Mouse (Mus musculus) heart, embryonic 16.5 days (tissue): ENCODE data around the gene Sema4c. TPM values are rescaled to one million over a fixed set of nuclear protein-coding genes. Genes with fewer than 3 reads are reported as not detected.

Experiments
- ATAC-seq: fragments of 200-750 bp; cut with Nextera tagmentation; replicated peaks from 2 replicates; pipeline ENCODE4 v1.8.0; 2017; ENCODE audit warnings: moderate number of reproducible peaks; ENCODE audit not compliant: insufficient read depth, low FRiP score; ENCODE audit errors: extremely low read depth
- H3K27ac ChIP-seq: fragments of 300-500 bp; sonication (generic); 2 replicates; pipeline ENCODE4 v1.5.1; 2014; ENCODE audit warnings: mild to moderate bottlenecking, low read length, control low read depth, moderate library complexity
- H3K27me3 ChIP-seq: fragments of 300-500 bp; sonication (generic); 2 replicates; pipeline ENCODE4 v1.6.1; 2014; ENCODE audit warnings: low read length, mixed read lengths; ENCODE audit not compliant: control insufficient read depth, insufficient read depth
- H3K36me3 ChIP-seq: fragments of 300-500 bp; sonication (generic); 2 replicates; pipeline ENCODE4 v1.6.1; 2014; ENCODE audit not compliant: control insufficient read depth, insufficient read depth
- H3K4me1 ChIP-seq: fragments of 300-500 bp; sonication (generic); 2 replicates; pipeline ENCODE4 v1.6.1; 2014; ENCODE audit warnings: low read length, mixed read lengths; ENCODE audit not compliant: control insufficient read depth, insufficient read depth
- H3K4me2 ChIP-seq: fragments of 300-500 bp; sonication (generic); 2 replicates; pipeline ENCODE4 v1.6.1; 2014; ENCODE audit warnings: low read depth, mild to moderate bottlenecking, control low read depth, low read length
- H3K4me3 ChIP-seq: fragments of 300-500 bp; sonication (generic); 2 replicates; pipeline ENCODE4 v1.5.1; 2014; ENCODE audit warnings: mild to moderate bottlenecking, control low read depth, low read length
- H3K9ac ChIP-seq: fragments of 300-500 bp; sonication (generic); 2 replicates; pipeline ENCODE4 v1.6.1; 2014; ENCODE audit warnings: low read length, control low read depth
- H3K9me3 ChIP-seq: fragments of 300-500 bp; sonication (generic); replicated peaks from 2 replicates; pipeline ENCODE4 v1.6.1; 2016; ENCODE audit warnings: low read length; ENCODE audit not compliant: control insufficient read depth
- WGBS: fragments of 180-500 bp; shearing (Covaris S2); extraction: QIAGEN DNeasy Blood & Tissue Kit; methylation state at CpG from one replicate; pipeline ENCODE4 v1.1.7; 2014; 5-methylcytosine and 5-hydroxymethylcytosine counted together
- polyA plus RNA-seq: library from polyadenylated mRNA; unstranded; fragments of >200 nt; fragmentation: Nextera tagmentation; extraction: Ambion mirVana; gene quantifications from 2 replicates; pipeline ENCODE4 v1.2.1, GENCODE M21; 2015

Gene Sema4c
- polyA plus RNA-seq, 1 experiment from 2014 or later, result 7.8 TPM

GRCm38 (mm10) chr1:36572140-36572700 lies 14.1 kb upstream of the Sema4c start:
- peaks cover 31% of the 10 kb centered on the region for H3K4me1 ChIP-seq
- H3K27ac ChIP-seq, result peak overlapping the region; percentile 16; the same call in 1 of the 2 replicates
- no peaks in the 10 kb centered on the region for H3K36me3 ChIP-seq
- 0 out of 2 replicates have a peak overlapping the region, but pooled peaks have one; percentile 3 for H3K9ac ChIP-seq
- H3K27me3 ChIP-seq, result no peaks in the 10 kb centered on the region
- no peak overlapping the region for H3K4me3 ChIP-seq
- ATAC-seq, result no peak
- WGBS, result 73% methylated on average over 2 of the region's 2 CpGs
- H3K4me2 ChIP-seq, result no peak overlapping the region
- H3K9me3 ChIP-seq, result no peaks in the 10 kb centered on the region

- H3K9ac ChIP-seq, result 0 out of 2 replicates have a peak overlapping the region, but pooled peaks have one; percentile 3
- H3K4me2 ChIP-seq, result no peak overlapping the region
- WGBS, result 32% methylated on average over 6 of the region's 6 CpGs
Observed at GRCm38 (mm10) chr1:36571627-36572026, 13.5 kb upstream of the Sema4c start.

DNA sequence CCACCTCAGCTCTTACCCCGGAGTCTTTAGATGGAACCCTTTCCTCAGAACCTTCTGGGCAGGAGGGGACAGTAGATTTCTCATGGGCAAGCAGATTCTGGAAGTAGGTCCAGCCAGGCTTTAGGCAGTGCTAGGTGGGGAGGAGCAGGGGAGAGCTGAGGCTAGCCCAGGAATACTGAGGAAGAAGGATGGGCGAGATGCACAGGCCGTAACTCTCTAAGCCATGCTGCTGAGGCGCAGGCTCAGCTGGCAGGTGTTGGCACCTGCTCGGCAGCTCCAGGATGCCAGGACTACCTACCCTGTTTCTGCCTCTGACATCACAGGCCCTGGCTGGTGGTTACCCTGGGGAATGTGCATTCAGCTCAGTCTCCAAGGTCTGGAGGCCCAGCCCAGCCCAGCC lies 12.2 kb upstream of the Sema4c start:
- WGBS, result 90% methylated on average over 5 of the region's 5 CpGs
- H3K4me1 ChIP-seq, result peaks cover 29% of the 10 kb centered on the region
- no peak overlapping the region for H3K4me2 ChIP-seq
- 0 out of 2 replicates have a peak overlapping the region, but pooled peaks have one; percentile 5 for H3K27ac ChIP-seq
- no peaks in the 10 kb centered on the region for H3K27me3 ChIP-seq
- no peak overlapping the region for H3K4me3 ChIP-seq
- ATAC-seq, result no peak
- H3K9ac ChIP-seq, result no peak overlapping the region
- no peaks in the 10 kb centered on the region for H3K9me3 ChIP-seq
- H3K36me3 ChIP-seq, result no peaks in the 10 kb centered on the region

More at GRCm38 (mm10) chr1:36571627-36572026, 13.5 kb upstream of the Sema4c start:
- Histone ChIP-seq H3K9me3 (no peaks in the 10 kb centered on the region), H3K4me1 (peaks cover 31% of the 10 kb centered on the region), H3K27ac (peak overlapping the region; percentile 7; the same call in 1 of the 2 replicates), H3K4me3 (no peak overlapping the region), H3K27me3 (no peaks in the 10 kb centered on the region), H3K36me3 (no peaks in the 10 kb centered on the region)
- no peak for ATAC-seq

GRCm38 (mm10) chr1:36569694-36570276 lies 11.6 kb upstream of the Sema4c start:
- peak overlapping the region; percentile 5; the same call in 1 of the 2 replicates for H3K27ac ChIP-seq
- peaks cover 29% of the 10 kb centered on the region for H3K4me1 ChIP-seq
- no peaks in the 10 kb centered on the region for H3K9me3 ChIP-seq
- H3K27me3 ChIP-seq, result no peaks in the 10 kb centered on the region
- no peak overlapping the region for H3K4me2 ChIP-seq
- 50% methylated on average over 7 of the region's 7 CpGs for WGBS
- no peak overlapping the region for H3K9ac ChIP-seq
- H3K36me3 ChIP-seq, result no peaks in the 10 kb centered on the region
- H3K4me3 ChIP-seq, result no peak overlapping the region
- ATAC-seq, result no peak

GRCm38 (mm10) chr1:36568776-36569175 lies 10.6 kb upstream of the Sema4c start:
- Histone ChIP-seq H3K27ac (peak overlapping the region; percentile 46), H3K4me3 (no peak overlapping the region), H3K36me3 (no peaks in the 10 kb centered on the region), H3K4me1 (peaks cover 29% of the 10 kb centered on the region), H3K9me3 (no peaks in the 10 kb centered on the region), H3K4me2 (no peak overlapping the region), H3K27me3 (no peaks in the 10 kb centered on the region), H3K9ac (0 out of 2 replicates have a peak overlapping the region, but pooled peaks have one; percentile 10)
- WGBS, result 68% methylated on average over 4 of the region's 4 CpGs
- ATAC-seq, result no peak

DNA sequence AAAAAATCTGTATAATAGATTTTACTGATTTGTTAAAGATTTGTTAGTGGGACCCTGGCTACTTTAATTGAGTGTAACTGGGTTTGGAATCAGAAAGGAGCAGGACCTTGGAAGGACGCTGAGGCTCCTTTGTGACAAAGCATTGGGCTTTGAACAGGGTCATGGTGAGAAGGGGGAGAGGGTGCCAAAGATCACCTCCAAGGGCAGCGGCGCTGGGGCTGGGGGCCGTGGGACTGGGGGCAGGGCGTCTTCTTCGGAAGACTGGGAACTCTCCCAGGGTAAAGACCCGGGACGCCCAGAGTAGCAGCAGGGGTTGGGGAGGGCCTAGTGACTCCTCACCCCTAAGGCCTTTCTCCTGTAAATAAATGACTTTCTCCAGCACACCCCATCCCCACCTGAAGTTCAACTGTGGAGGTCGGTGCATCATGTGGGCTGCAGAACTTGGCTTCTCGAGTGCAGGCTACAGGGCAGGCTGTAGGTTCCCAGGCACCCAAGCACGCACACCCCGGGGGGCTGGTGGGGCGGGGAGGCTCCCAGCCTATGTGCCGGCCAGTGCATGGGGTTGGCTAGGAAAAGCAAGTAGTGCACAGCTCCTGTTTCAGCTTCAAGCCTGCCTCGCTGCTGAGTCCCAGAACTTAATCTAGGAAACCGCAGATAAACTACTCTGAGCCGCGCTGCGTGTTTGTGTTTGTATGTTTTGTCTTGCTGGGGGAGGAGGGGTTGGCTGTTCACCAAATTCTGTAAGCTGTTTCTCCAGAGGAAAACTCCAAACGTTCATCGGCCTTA lies 9.9 kb upstream of the Sema4c start:
- Histone ChIP-seq H3K4me3 (no peak overlapping the region), H3K4me2 (no peak overlapping the region), H3K9me3 (no peaks in the 10 kb centered on the region), H3K27me3 (no peaks in the 10 kb centered on the region), H3K9ac (0 out of 2 replicates have a peak overlapping the region, but pooled peaks have one; percentile 4), H3K36me3 (no peaks in the 10 kb centered on the region), H3K27ac (peak overlapping the region; percentile 46), H3K4me1 (peaks cover 29% of the 10 kb centered on the region)
- ATAC-seq, result peak; percentile 21; the same call in 1 of the 2 replicates
- 53% methylated on average over 21 of the region's 21 CpGs for WGBS

- H3K4me2 ChIP-seq, result no peak overlapping the region
- H3K4me3 ChIP-seq, result no peak overlapping the region
- WGBS, result 27% methylated on average over 2 of the region's 2 CpGs
- H3K27me3 ChIP-seq, result no peaks in the 10 kb centered on the region
- peaks cover 23% of the 10 kb centered on the region for H3K4me1 ChIP-seq
- H3K27ac ChIP-seq, result no peak overlapping the region
- H3K9me3 ChIP-seq, result no peaks in the 10 kb centered on the region
- ATAC-seq, result no peak
- H3K9ac ChIP-seq, result no peak overlapping the region
- H3K36me3 ChIP-seq, result no peaks in the 10 kb centered on the region
Observed at GRCm38 (mm10) chr1:36566425-36566824, 8.3 kb upstream of the Sema4c start.

- Histone ChIP-seq H3K4me2 (no peak overlapping the region), H3K9me3 (no peaks in the 10 kb centered on the region), H3K9ac (no peak overlapping the region), H3K4me1 (peaks cover 25% of the 10 kb centered on the region), H3K27ac (no peak overlapping the region), H3K27me3 (no peaks in the 10 kb centered on the region), H3K36me3 (no peaks in the 10 kb centered on the region), H3K4me3 (no peak overlapping the region)
- WGBS, result 63% methylated on average over 6 of the region's 6 CpGs
- ATAC-seq, result no peak
Observed at GRCm38 (mm10) chr1:36564101-36564500, 6.0 kb upstream of the Sema4c start.

DNA sequence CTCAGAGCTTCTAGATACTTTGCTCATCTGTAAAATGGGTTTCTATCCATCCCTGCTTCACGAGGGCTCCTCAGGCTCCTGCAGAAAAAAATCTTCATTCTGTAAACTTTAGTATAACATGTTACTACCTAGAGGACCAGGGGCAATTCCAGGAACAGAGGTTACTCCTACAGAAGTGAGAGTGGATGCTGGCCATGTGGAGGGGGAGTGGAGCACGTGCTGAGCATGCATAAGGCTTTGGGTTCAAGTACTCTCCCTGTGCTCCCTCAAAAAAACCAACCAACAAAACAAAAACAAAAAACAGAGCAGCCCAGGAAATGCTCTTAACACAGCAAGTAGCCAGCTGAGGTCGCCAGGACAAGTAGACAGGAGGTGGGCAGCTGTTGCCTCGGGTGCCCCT lies 5.5 kb upstream of the Sema4c start:
- peaks cover 28% of the 10 kb centered on the region for H3K4me1 ChIP-seq
- WGBS, result 73% methylated on average over 4 of the region's 4 CpGs
- ATAC-seq, result no peak

More for the DNA sequence above, 5.5 kb upstream of the Sema4c start:
- H3K27ac ChIP-seq, result no peak overlapping the region
- no peak overlapping the region for H3K4me2 ChIP-seq
- no peaks in the 10 kb centered on the region for H3K27me3 ChIP-seq
- H3K9me3 ChIP-seq, result no peaks in the 10 kb centered on the region
- no peak overlapping the region for H3K9ac ChIP-seq
- no peak overlapping the region for H3K4me3 ChIP-seq
- no peaks in the 10 kb centered on the region for H3K36me3 ChIP-seq
